Mouse (Mus musculus) embryonic fibroblast, embryonic 13.5 days (primary cell): ENCODE measurements around the gene C2cd2. TPM values are rescaled to one million over a fixed set of nuclear protein-coding genes. Genes with fewer than 3 reads are reported as not detected.

ENCODE experiments used
- H3K27ac ChIP-seq: 2 replicates; pipeline ENCODE4 v1.5.1; 2012; ENCODE audit warnings: low read length, control low read depth, inconsistent platforms; ENCODE audit not compliant: insufficient read depth
- H3K4me1 ChIP-seq: 2 replicates; pipeline ENCODE4 v1.6.1; 2011; ENCODE audit warnings: low read length; ENCODE audit not compliant: control insufficient read depth, insufficient read depth
- H3K4me3 ChIP-seq: 2 replicates; pipeline ENCODE4 v1.5.1; 2011; ENCODE audit warnings: mild to moderate bottlenecking, control low read depth, low read length; ENCODE audit not compliant: insufficient read depth
- CTCF ChIP-seq: IDR thresholded peaks from 2 replicates; pipeline ENCODE4 v1.5.1; 2011; ENCODE audit warnings: mild to moderate bottlenecking, control low read depth, low read length, moderate library complexity, borderline replicate concordance; ENCODE audit not compliant: insufficient read depth
- POLR2A ChIP-seq: IDR thresholded peaks from 2 replicates; pipeline ENCODE4 v1.6.1; 2011; ENCODE audit warnings: low read depth, mild to moderate bottlenecking, control low read depth, low read length, moderate library complexity
- polyA plus RNA-seq: library from polyadenylated mRNA; stranded (reverse); fragments of >200 nt; gene quantifications from 2 replicates; pipeline ENCODE4 v1.2.4, GENCODE M21; 2011; ENCODE audit warnings: low read depth; ENCODE audit not compliant: missing spikeins, insufficient read length

C2cd2 gene
- polyA plus RNA-seq, 1 experiment = 30.3 TPM

- no peak for TF ChIP-seq POLR2A
- no peak for TF ChIP-seq CTCF
- Histone ChIP-seq H3K4me3 (no peak overlapping the region), H3K4me1 (no peaks in the 10 kb centered on the region), H3K27ac (no peak overlapping the region)
These were observed 38.7 kb downstream of the C2cd2 start for GRCm38 (mm10) chr16:97923700-97924099.

- no peak overlapping the region for H3K27ac ChIP-seq
- H3K4me3 ChIP-seq = peak overlapping the region; percentile 81
- no peaks in the 10 kb centered on the region for H3K4me1 ChIP-seq
- TF ChIP-seq POLR2A (no peak), CTCF (no peak)
These were observed 39.6 kb downstream of the C2cd2 start for GRCm38 (mm10) chr16:97922779-97923126.

- Histone ChIP-seq H3K27ac (no peak overlapping the region), H3K4me3 (peak overlapping the region; percentile 81), H3K4me1 (no peaks in the 10 kb centered on the region)
- TF ChIP-seq POLR2A (peak; percentile 90), CTCF (no peak)
These were observed 40.2 kb downstream of the C2cd2 start for GRCm38 (mm10) chr16:97921961-97922778.

GRCm38 (mm10) chr16:97920621-97921020 is 41.8 kb downstream of the C2cd2 start:
- Histone ChIP-seq H3K27ac (no peak overlapping the region), H3K4me3 (no peak overlapping the region), H3K4me1 (no peaks in the 10 kb centered on the region)
- TF ChIP-seq CTCF = no peak
- TF ChIP-seq POLR2A = no peak

- TF ChIP-seq POLR2A = no peak
- no peak for TF ChIP-seq CTCF
- no peak overlapping the region for H3K4me3 ChIP-seq
- H3K27ac ChIP-seq = no peak overlapping the region
- no peaks in the 10 kb centered on the region for H3K4me1 ChIP-seq
These were observed 42.6 kb downstream of the C2cd2 start for GRCm38 (mm10) chr16:97919793-97920192.

- Histone ChIP-seq H3K4me1 (no peaks in the 10 kb centered on the region), H3K27ac (no peak overlapping the region), H3K4me3 (no peak overlapping the region)
- TF ChIP-seq POLR2A = no peak
- no peak for TF ChIP-seq CTCF
These were observed 49.5 kb downstream of the C2cd2 start for GRCm38 (mm10) chr16:97912873-97913272.

GRCm38 (mm10) chr16:97909356-97909755 is 53.0 kb downstream of the C2cd2 start:
- H3K27ac ChIP-seq = no peak overlapping the region
- TF ChIP-seq POLR2A (no peak), CTCF (no peak)
- no peak overlapping the region for H3K4me3 ChIP-seq

GRCm38 (mm10) chr16:97907496-97907895 is 54.9 kb downstream of the C2cd2 start:
- H3K27ac ChIP-seq = no peak overlapping the region
- TF ChIP-seq POLR2A (no peak), CTCF (no peak)
- no peak overlapping the region for H3K4me3 ChIP-seq
- no peaks in the 10 kb centered on the region for H3K4me1 ChIP-seq

More at GRCm38 (mm10) chr16:97909356-97909755, 53.0 kb downstream of the C2cd2 start:
- H3K4me1 ChIP-seq = no peaks in the 10 kb centered on the region

GRCm38 (mm10) chr16:97906337-97906736 is 56.1 kb downstream of the C2cd2 start:
- TF ChIP-seq POLR2A (no peak), CTCF (no peak)
- no peaks in the 10 kb centered on the region for H3K4me1 ChIP-seq
- no peak overlapping the region for H3K27ac ChIP-seq
- H3K4me3 ChIP-seq = no peak overlapping the region

GRCm38 (mm10) chr16:97905449-97905991 is 56.9 kb downstream of the C2cd2 start:
- Histone ChIP-seq H3K4me1 (no peaks in the 10 kb centered on the region), H3K27ac (no peak overlapping the region), H3K4me3 (no peak overlapping the region)
- no peak for TF ChIP-seq POLR2A
- TF ChIP-seq CTCF = no peak

GRCm38 (mm10) chr16:97904035-97904434 is 58.4 kb downstream of the C2cd2 start:
- Histone ChIP-seq H3K4me3 (no peak overlapping the region), H3K27ac (no peak overlapping the region), H3K4me1 (no peaks in the 10 kb centered on the region)
- TF ChIP-seq CTCF = no peak
- no peak for TF ChIP-seq POLR2A
